Mouse (Mus musculus): ENCODE measurements around the gene Flnb.

- TF ChIP-seq ELF1 (IDR thresholded peaks at IDR 0.05; ENCODE audit: low read depth, low read length) = no peak
- TF ChIP-seq HCFC1 (IDR thresholded peaks at IDR 0.05; ENCODE audit: low read depth, low read length) = no peak
- no peak for TF ChIP-seq NELFE (IDR thresholded peaks at IDR 0.05; ENCODE audit: low read depth, low read length)
- no peak for TF ChIP-seq CTCF (conservative IDR thresholded peaks at IDR 0.05 in 1 of 2, IDR thresholded peaks at IDR 0.05 in 1 of 2; ENCODE audit: low read depth in 2 of 2, low read length in 2 of 2)
- no peak for TF ChIP-seq POLR2A (IDR thresholded peaks at IDR 0.05; ENCODE audit: low read depth, low read length)
- TF ChIP-seq TBP (conservative IDR thresholded peaks at IDR 0.05; ENCODE audit: low read depth, low read length) = no peak
- no peak for TF ChIP-seq CHD2 (IDR thresholded peaks at IDR 0.05; ENCODE audit: low read length)
- no peak for TF ChIP-seq UBTF (IDR thresholded peaks at IDR 0.05; ENCODE audit: low read depth, low read length)
- no peak for TF ChIP-seq KAT2A (IDR thresholded peaks at IDR 0.05; ENCODE audit: insufficient replicate concordance, low read length)
These were observed 8.5 kb upstream of the Flnb start for GRCm38 (mm10) chr14:7809043-7809955.
